Mouse (Mus musculus) heart, postnatal 0 days (tissue): ENCODE results near the gene Acadvl.

Source experiments
- CTCF ChIP-seq: IDR thresholded peaks from 2 replicates; pipeline ENCODE4 v1.5.1; 2016; ENCODE audit warnings: antibody characterized with exemption, control low read depth, low read depth
- EP300 ChIP-seq: IDR thresholded peaks from 2 replicates; pipeline ENCODE4 v1.6.1; 2016; ENCODE audit warnings: antibody characterized with exemption, low read depth

DNA sequence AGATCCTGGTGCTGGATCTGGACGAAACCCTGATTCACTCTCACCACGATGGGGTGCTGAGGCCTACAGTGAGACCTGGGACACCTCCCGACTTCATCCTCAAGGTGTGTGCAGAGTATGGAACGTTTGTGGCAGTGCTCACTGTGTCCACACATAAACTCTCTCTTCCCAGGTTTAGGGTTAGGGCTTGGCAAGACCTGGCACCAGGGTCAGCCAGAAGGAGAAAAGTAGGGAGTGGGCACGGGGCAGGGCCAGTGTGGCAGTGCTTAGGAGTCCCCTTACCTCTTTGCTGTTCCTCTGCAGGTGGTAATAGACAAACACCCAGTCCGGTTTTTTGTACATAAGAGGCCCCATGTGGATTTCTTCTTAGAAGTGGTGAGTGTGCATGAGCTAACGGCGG lies 30.8 kb downstream of the Acadvl start:
- TF ChIP-seq EP300 (no peak), CTCF (no peak)
